Mouse (Mus musculus) small intestine, adult 2 months (tissue): Measurements from ENCODE around the gene Tmem181a. TPM values are rescaled to one million over a fixed set of nuclear protein-coding genes. Genes with fewer than 3 reads are reported as not detected.
"Not testable (repeated sequence)": the region's sequence is repeated elsewhere in the genome, so short reads cannot be mapped to it uniquely, and the experiment has no call there.

Experiments used
- H3K27ac ChIP-seq: fragments of 200-500 bp; 2 replicates; pipeline ENCODE4 v1.5.1; 2012; ENCODE audit warnings: low read depth, low read length, control low read depth, inconsistent platforms; ENCODE audit not compliant: insufficient read depth
- H3K27me3 ChIP-seq: fragments of 200-500 bp; 2 replicates; pipeline ENCODE4 v1.6.1; 2012; ENCODE audit warnings: mild to moderate bottlenecking, moderate library complexity, low read length, inconsistent platforms; ENCODE audit not compliant: control insufficient read depth, insufficient read depth
- H3K36me3 ChIP-seq: fragments of 200-500 bp; 2 replicates; pipeline ENCODE4 v1.6.1; 2012; ENCODE audit warnings: mild to moderate bottlenecking, low read length, control low read depth, inconsistent platforms; ENCODE audit not compliant: control insufficient read depth, insufficient read depth
- H3K4me1 ChIP-seq: fragments of 200-500 bp; 2 replicates; pipeline ENCODE4 v1.6.1; 2012; ENCODE audit warnings: low read length, inconsistent platforms, mixed read lengths; ENCODE audit not compliant: control insufficient read depth, insufficient read depth, insufficient read length
- H3K4me3 ChIP-seq: fragments of 200-500 bp; 2 replicates; pipeline ENCODE4 v1.5.1; 2012; ENCODE audit warnings: low read depth, mild to moderate bottlenecking, control low read depth, inconsistent platforms, low read length, moderate library complexity
- WGBS: fragments of 180-500 bp; shearing (Covaris S2); methylation state at CpG from one replicate; pipeline ENCODE4 v1.1.7; 2018; 5-methylcytosine and 5-hydroxymethylcytosine counted together
- polyA plus RNA-seq: library from polyadenylated mRNA; depleted of rRNA; stranded (reverse); fragments of >200 nt; gene quantifications from 2 replicates; pipeline ENCODE4 v1.2.3, GENCODE M21; 2012; rRNA removed

Gene Tmem181a
- polyA plus RNA-seq, 1 experiment: 19.9 TPM

- not testable (repeated sequence) for H3K36me3 ChIP-seq, H3K4me3 ChIP-seq, H3K27ac ChIP-seq, H3K4me1 ChIP-seq, H3K27me3 ChIP-seq
- 90% methylated on average over 7 of the region's 7 CpGs for WGBS
These were observed 70.9 kb downstream of the Tmem181a start for GRCm38 (mm10) chr17:6327554-6327953.

GRCm38 (mm10) chr17:6328997-6329396 lies 72.3 kb downstream of the Tmem181a start:
- H3K27ac ChIP-seq, H3K4me1 ChIP-seq, H3K27me3 ChIP-seq, H3K4me3 ChIP-seq, H3K36me3 ChIP-seq: not testable (repeated sequence)
- WGBS: 61% methylated on average over 4 of the region's 4 CpGs

- H3K27me3 ChIP-seq, H3K4me3 ChIP-seq, H3K27ac ChIP-seq, H3K4me1 ChIP-seq, H3K36me3 ChIP-seq: not testable (repeated sequence)
- WGBS: no CpG with 5 or more reads among the region's 12 CpGs
These were observed 86.1 kb downstream of the Tmem181a start for GRCm38 (mm10) chr17:6342606-6343294.

GRCm38 (mm10) chr17:6355256-6355655 lies 98.6 kb downstream of the Tmem181a start:
- not testable (repeated sequence) for H3K27ac ChIP-seq, H3K4me1 ChIP-seq, H3K36me3 ChIP-seq, H3K27me3 ChIP-seq, H3K4me3 ChIP-seq
- 79% methylated on average over 10 of the region's 10 CpGs for WGBS

Other genes starting within 250 kb of the Tmem181a start
- 0.86 and 1.3 TPM in 2 replicates for gene Serac1, start 177.1 kb upstream of the Tmem181a start, polyA plus RNA-seq
- 2.9 and 5.9 TPM in 2 replicates for gene Gtf2h5, start 177.1 kb upstream of the Tmem181a start, polyA plus RNA-seq
- gene Tulp4, start 150.4 kb upstream of the Tmem181a start, polyA plus RNA-seq: 22.6 and 45.3 TPM in 2 replicates
- gene Dynlt1a, start 60.6 kb downstream of the Tmem181a start, polyA plus RNA-seq: 3.6 and 10.7 TPM in 2 replicates
- gene Dynlt1b, start 173.3 kb downstream of the Tmem181a start, polyA plus RNA-seq: 186 and 349 TPM in 2 replicates